Mouse (Mus musculus): ENCODE results near the gene Itgam.
"Not testable (repeated sequence)": the region's sequence is repeated elsewhere in the genome, so short reads cannot be mapped to it uniquely, and the experiment has no call there.

Gene Itgam

DNA sequence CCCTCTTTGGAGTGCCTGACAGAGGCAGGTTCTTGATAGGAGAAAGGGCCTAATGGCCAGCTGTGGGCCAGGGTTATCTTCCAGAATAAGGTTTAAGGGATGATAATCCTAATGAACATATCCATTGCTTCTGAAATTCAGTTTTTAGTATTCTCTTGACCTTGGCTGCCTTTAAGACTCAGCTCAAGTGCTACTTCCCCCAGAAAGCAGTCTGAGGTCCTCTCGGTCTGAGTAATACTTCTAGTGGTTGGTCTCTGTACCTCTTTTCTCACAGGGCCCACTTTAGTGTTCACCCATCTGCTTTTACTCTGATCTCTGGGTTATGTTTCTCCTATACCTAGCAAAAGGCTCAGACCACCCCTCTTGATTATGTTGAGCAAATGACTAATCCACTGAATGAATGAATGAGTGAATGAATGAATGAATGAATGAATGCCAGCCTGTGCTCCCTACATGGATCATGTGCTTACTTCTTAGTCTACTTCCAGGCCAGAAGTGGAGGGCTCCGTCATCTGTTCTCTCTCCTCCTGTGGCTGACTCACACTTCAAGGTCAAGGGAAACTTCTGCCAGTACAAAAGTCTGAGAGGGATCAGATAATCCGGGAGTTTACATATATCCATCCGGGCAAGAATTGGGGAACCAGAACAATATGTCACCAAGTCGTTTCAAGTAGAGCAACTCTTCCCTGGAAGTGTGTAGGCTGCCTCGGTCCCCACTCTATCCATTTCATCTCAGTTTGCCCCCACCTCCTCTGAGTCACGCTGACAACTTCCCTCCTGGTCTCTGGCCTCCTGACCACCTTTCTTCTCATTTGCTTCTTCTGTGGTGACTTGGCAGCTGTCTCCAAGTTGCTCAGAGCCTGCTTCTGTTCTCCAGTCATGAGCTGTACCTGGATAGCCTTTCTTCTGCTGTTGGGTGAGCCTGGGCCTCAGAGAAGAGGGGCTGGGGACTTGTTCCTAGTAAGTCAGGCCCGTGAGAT is 66.6 kb downstream of the Itgam start, which contains the start of gene Itgax:
Gene Itgax (plus strand): TSS at position 807 of the 980 bp plus-strand sequence.
- no peak for DNase-seq (ENCODE audit: low spot score in 2 of 2)

DNA sequence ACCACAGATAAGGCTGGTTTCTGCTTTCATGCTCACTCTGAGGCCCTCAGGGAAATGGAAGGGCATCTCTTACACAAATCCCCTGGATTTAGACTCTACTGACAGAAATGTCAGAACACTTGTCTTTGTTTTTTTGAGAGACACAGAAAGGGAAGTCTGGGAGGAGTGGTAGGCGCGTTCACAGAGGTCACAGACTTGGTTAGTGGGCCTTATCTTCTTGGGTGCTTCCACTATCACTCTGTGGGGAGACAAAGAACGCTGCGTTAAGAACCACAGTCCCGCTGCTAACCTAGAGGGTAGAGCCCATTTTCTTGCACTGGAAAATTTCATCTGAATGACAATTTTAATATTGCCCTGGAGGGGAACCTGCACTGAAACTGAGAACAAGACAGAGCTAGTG is 69.7 kb downstream of the Itgam start:
- DNase-seq (ENCODE audit: low spot score in 2 of 2), result no peak

DNA sequence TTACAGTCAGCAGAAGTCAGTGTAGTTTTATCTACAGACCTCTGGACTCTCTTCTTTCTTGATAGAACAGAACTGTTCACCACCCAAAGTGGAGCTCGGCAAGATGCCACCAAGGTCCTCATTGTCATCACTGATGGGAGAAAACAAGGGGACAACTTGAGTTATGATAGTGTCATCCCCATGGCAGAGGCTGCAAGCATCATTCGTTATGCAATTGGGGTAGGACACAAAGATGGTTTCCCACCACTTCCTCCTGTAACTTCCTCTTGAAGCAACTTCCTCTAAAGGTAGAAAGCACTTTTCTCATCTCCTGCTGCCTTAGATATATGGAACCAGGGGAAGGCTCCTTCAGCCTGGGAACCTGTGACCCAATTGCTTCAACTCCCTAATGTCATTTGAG is 71.2 kb downstream of the Itgam start:
- no peak for DNase-seq (ENCODE audit: low spot score in 2 of 2)

DNA sequence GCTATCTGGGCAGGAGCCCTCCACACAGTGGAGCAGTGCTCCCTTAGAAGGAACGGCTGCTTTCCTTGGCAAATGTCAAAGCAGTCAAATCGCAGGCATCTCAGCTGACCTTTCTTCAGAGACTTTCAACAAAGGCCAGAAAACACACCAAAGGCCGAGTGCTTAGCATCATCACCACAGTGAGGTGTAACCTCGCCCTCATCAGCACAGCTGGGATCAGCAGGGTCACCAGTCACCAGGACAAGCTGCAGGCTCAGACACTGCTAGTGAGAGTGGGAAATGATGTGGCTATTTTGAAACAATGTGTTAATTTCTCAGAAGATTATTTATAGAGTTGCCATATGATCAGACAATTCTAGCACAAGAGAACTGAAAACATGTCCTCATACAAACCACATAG is 74.5 kb downstream of the Itgam start:
- no peak for DNase-seq (ENCODE audit: low spot score in 2 of 2)

DNA sequence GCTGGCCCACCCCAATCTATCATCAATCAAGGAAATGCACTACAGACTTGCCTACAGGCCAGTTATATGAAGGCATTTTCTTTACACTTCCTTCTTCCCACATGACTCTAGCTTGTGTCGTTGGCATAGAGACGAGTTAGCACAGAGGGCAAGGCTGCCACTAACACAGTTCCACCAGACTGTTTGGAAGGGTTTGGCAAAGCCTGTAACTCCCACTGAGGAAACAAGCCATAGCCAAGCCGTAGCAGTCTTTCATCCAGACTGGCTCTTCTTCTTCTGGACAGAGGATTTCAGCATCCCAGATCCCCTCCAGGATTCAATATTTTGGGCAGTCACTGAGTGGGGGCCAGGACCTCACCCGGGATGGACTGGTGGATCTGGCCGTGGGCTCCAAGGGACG is 77.2 kb downstream of the Itgam start:
- no peak for DNase-seq (ENCODE audit: low spot score in 2 of 2)

DNA sequence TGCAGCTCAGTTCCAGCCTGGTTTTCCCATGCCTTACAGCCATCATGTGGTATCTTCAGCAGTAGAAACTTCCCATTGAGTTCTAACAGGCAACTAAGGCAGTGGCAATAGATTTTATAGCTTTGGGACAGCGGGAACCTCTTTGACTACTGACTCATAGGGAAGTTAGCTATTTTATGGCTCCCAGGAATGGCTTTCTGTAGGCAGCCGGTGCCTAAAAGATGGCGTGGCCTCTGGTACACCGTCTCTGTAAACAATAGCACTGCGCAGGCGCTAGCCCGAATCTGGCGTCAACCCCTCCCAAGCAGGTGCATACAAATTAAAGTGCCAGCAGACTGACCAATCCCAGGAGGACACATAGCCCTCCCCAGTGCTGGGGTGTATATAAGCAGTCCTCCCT is 88.5 kb downstream of the Itgam start:
- no peak for DNase-seq (ENCODE audit: low spot score in 2 of 2)

DNA sequence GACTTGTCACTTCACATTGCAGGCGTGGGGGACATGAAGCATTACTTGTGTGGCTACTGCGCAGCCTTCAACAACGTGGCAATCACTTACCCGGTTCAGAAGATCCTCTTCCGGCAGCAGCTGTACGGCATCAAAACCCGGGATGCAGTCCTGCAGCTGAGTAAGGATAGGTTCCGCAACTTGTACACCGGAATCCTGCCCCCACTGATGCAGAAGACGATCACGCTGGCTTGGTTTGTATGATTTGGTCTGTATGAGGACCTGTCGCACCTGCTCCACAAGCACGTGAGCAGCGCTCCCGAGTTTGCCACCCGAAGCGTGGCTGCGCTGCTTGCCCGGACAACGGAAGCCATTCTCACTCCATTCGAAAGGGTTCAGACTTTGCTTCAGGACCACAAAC is 91.6 kb downstream of the Itgam start, which contains the start of gene Itgad:
Gene Itgad (plus strand): TSS at position 301 of the 400 bp plus-strand sequence.
- no peak for DNase-seq (ENCODE audit: low spot score in 2 of 2)

GRCm38 (mm10) chr7:128154924-128155323 is 92.5 kb downstream of the Itgam start:
- DNase-seq (ENCODE audit: low spot score in 2 of 2), result no peak

DNA sequence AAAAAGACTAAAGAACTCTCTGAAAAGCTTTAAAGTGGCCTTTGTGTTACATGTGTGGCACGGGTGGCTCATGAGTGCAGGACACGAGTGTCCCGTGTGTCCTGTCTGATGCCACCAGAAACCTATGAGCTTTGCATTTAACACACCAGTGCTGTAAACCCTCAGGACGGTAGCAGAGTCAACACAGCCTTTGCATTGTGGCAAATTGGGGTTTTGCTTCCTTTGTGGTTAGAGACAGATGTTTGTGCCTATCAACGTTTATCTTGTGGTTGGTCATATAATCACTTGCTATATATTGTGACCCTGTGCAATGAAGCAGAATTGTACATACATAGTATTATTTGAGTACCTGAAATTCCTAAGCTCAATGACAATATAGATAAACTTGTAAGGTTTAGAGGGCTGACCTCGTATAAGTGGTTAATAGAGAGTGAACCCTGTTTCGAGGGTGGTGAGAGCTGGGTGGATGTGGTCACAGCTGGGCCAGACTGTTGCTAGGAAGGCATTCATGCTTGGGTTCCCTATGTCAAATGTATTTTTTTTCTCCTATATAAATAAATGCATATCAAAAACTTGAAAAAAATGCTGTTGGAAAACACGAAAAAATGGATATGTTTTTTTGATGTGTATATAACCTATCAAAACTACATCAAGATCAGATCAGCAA is 96.4 kb downstream of the Itgam start:
- DNase-seq (ENCODE audit: low spot score in 2 of 2), result not testable (repeated sequence)

- DNase-seq (ENCODE audit: low spot score in 2 of 2), result no peak
Measured at GRCm38 (mm10) chr7:128164001-128164400, 101.6 kb downstream of the Itgam start.

GRCm38 (mm10) chr7:128166391-128166790 is 104.0 kb downstream of the Itgam start:
- no peak for DNase-seq (ENCODE audit: low spot score in 2 of 2)

Data from thymus, postnatal 10 days (tissue).